Mouse (Mus musculus): ENCODE results near the gene Prkag2.

- TF ChIP-seq CTCF (IDR thresholded peaks at IDR 0.05; ENCODE audit: extremely low read depth, insufficient read depth, low read length) (no peak), POLR2A (IDR thresholded peaks at IDR 0.05; ENCODE audit: extremely low read depth, insufficient read depth, low read length) (no peak)
Observed at GRCm38 (mm10) chr5:25114110-25114509, 13.7 kb upstream of the Prkag2 start.

Measured in cortical plate, adult 2 months (tissue).